25 mouse cellular contexts compared by ENCODE assay signal in genomic region chr7:109176688-109177087, GRCm38 (mm10). TPM values are rescaled to one million over a fixed set of nuclear protein-coding genes. Genes with fewer than 3 reads are reported as not detected.
DNase-seq lines count a peak whose midpoint lies in the region; ATAC-seq and TF ChIP-seq lines count a peak whose summit lies in the region.
"Had no signal": no experiment of that assay in that cellular context is flagged by ENCODE, and none has a peak within 500 bp of the region (broad histone marks: within the 10 kb centered on the region; RNA-seq: fewer than 3 reads in every experiment).

No protein-coding gene starts in this region.

- no peaks in the 10 kb centered on the region for H3K36me3 ChIP-seq in hindbrain, embryonic 15.5 days
- H3K36me3 ChIP-seq in hindbrain, postnatal 0 days (ENCODE audit: insufficient read depth, low read length): no peaks in the 10 kb centered on the region
- H3K36me3 ChIP-seq in forebrain, embryonic 13.5 days (ENCODE audit: poor library complexity, severe bottlenecking): no peaks in the 10 kb centered on the region
- H3K36me3 ChIP-seq in midbrain, embryonic 13.5 days: no peaks in the 10 kb centered on the region
- H3K36me3 ChIP-seq: embryonic facial prominence, embryonic 12.5 days; hindbrain, embryonic 12.5 days; liver, embryonic 12.5 days; neural tube, embryonic 15.5 days had no signal

- no peak for TF ChIP-seq CTCF in hindbrain, postnatal 0 days (IDR thresholded peaks at IDR 0.05; ENCODE audit: low read depth)

- 61% methylated on average over 3 of the region's 3 CpGs for WGBS in hindbrain, embryonic 15.5 days
- 46% methylated on average over 3 of the region's 3 CpGs for WGBS in hindbrain, postnatal 0 days
- WGBS in forebrain, embryonic 13.5 days: 7% methylated on average over 3 of the region's 3 CpGs
- WGBS in midbrain, embryonic 13.5 days: 51% methylated on average over 3 of the region's 3 CpGs

- H3K9me3 ChIP-seq in hindbrain, embryonic 15.5 days: no peaks in the 10 kb centered on the region
- H3K9me3 ChIP-seq in hindbrain, postnatal 0 days (ENCODE audit: low read length): no peaks in the 10 kb centered on the region
- no peaks in the 10 kb centered on the region for H3K9me3 ChIP-seq in forebrain, embryonic 13.5 days (replicated peaks)
- H3K9me3 ChIP-seq in midbrain, embryonic 13.5 days: no peaks in the 10 kb centered on the region
- H3K9me3 ChIP-seq: embryonic facial prominence, embryonic 12.5 days; hindbrain, embryonic 12.5 days; liver, embryonic 12.5 days; neural tube, embryonic 15.5 days had no signal

- H3K27ac ChIP-seq in hindbrain, embryonic 15.5 days (replicated peaks): 0 out of 2 replicates have a peak overlapping the region, but pooled peaks have one; percentile 79
- H3K27ac ChIP-seq in hindbrain, postnatal 0 days: no peak overlapping the region
- H3K27ac ChIP-seq in forebrain, embryonic 13.5 days: peak overlapping the region; percentile 87
- H3K27ac ChIP-seq in midbrain, embryonic 13.5 days: no peak overlapping the region
- H3K27ac ChIP-seq: embryonic facial prominence, embryonic 12.5 days; hindbrain, embryonic 12.5 days; kidney, postnatal 0 days; left cerebral cortex, adult 2 months; liver, embryonic 12.5 days; neural tube, embryonic 15.5 days had no signal

- intact Hi-C loops in left cerebral cortex, postnatal 25 days (cut with DNase I): no loop called here

- no peak overlapping the region for H3K9ac ChIP-seq in hindbrain, embryonic 15.5 days
- no peak overlapping the region for H3K9ac ChIP-seq in hindbrain, postnatal 0 days (replicated peaks; ENCODE audit: low read length)
- H3K9ac ChIP-seq in forebrain, embryonic 13.5 days: no peak overlapping the region
- no peak overlapping the region for H3K9ac ChIP-seq in midbrain, embryonic 13.5 days (replicated peaks)
- H3K9ac ChIP-seq: embryonic facial prominence, embryonic 12.5 days; hindbrain, embryonic 12.5 days; liver, embryonic 12.5 days; liver, postnatal 0 days; neural tube, embryonic 15.5 days had no signal

- no peak overlapping the region for H3K4me2 ChIP-seq in hindbrain, embryonic 15.5 days
- H3K4me2 ChIP-seq in hindbrain, postnatal 0 days (ENCODE audit: low read depth, low read length): no peak overlapping the region
- no peak overlapping the region; the same call in 1 of the 2 replicates for H3K4me2 ChIP-seq in forebrain, embryonic 13.5 days
- H3K4me2 ChIP-seq in midbrain, embryonic 13.5 days (replicated peaks): peak overlapping the region; percentile 19; the same call in 1 of the 2 replicates
- H3K4me2 ChIP-seq: embryonic facial prominence, embryonic 12.5 days; hindbrain, embryonic 12.5 days; liver, embryonic 12.5 days had no signal

- H3K4me3 ChIP-seq in hindbrain, embryonic 15.5 days: no peak overlapping the region
- no peak overlapping the region for H3K4me3 ChIP-seq in hindbrain, postnatal 0 days (ENCODE audit: low read length)
- H3K4me3 ChIP-seq in forebrain, embryonic 13.5 days: no peak overlapping the region
- no peak overlapping the region for H3K4me3 ChIP-seq in midbrain, embryonic 13.5 days (replicated peaks)
- H3K4me3 ChIP-seq: embryonic facial prominence, embryonic 12.5 days; hindbrain, embryonic 12.5 days; left cerebral cortex, adult 2 months; liver, embryonic 12.5 days; megakaryocyte, embryonic 14.5 days; neural tube, embryonic 15.5 days had no signal

- H3K4me1 ChIP-seq in hindbrain, embryonic 15.5 days (replicated peaks): peaks cover 27% of the 10 kb centered on the region
- H3K4me1 ChIP-seq in hindbrain, postnatal 0 days (ENCODE audit: insufficient read depth, low read length): peaks cover 10% of the 10 kb centered on the region; the same call in 1 of the 2 replicates
- peaks cover 50% of the 10 kb centered on the region for H3K4me1 ChIP-seq in forebrain, embryonic 13.5 days
- peaks cover 52% of the 10 kb centered on the region for H3K4me1 ChIP-seq in midbrain, embryonic 13.5 days (replicated peaks)

- no peak for DNase-seq in hindbrain, postnatal 0 days (ENCODE audit: low spot score)
- peak; percentile 12 for DNase-seq in brain, adult 2 months (ENCODE audit: low read depth, low spot score)
- no peak for DNase-seq in kidney, adult 11 months
- DNase-seq in left cerebral cortex, postnatal 25 days (ENCODE audit: low spot score in 2 of 2): no peak
- no peak for DNase-seq in heart, adult 18-20 months
- DNase-seq: adrenal gland, postnatal 10 days; cerebellum, adult 9-11 months; embryo, embryonic 11 days; heart, postnatal 14 days; kidney, adult 2 months; kidney, postnatal 4 days; liver, postnatal 0 days; lung, postnatal 4 days; retina, postnatal 1 day; right cerebral cortex, postnatal 14 days had no signal

- no peak for ATAC-seq in hindbrain, embryonic 15.5 days (ENCODE audit: low FRiP score, low read depth)
- no peak for ATAC-seq in hindbrain, postnatal 0 days
- ATAC-seq in forebrain, embryonic 13.5 days: peak; percentile 36
- no peak for ATAC-seq in midbrain, embryonic 13.5 days
- ATAC-seq: liver, embryonic 12.5 days; liver, postnatal 0 days had no signal

- H3K27me3 ChIP-seq in hindbrain, embryonic 15.5 days: peaks cover 22% of the 10 kb centered on the region; the same call in 1 of the 2 replicates
- H3K27me3 ChIP-seq in hindbrain, postnatal 0 days (ENCODE audit: insufficient read depth, low read length): no peaks in the 10 kb centered on the region; the same call in 1 of the 2 replicates
- peaks cover 71% of the 10 kb centered on the region for H3K27me3 ChIP-seq in forebrain, embryonic 13.5 days
- peaks cover 22% of the 10 kb centered on the region; the same call in 1 of the 2 replicates for H3K27me3 ChIP-seq in midbrain, embryonic 13.5 days

RNA-seq across cellular contexts. Expression of gene Lmo1, which starts 1.7 kb away (rescaled TPM):
- 59.5 and 78.0 TPM in 2 replicates for polyA plus RNA-seq in hindbrain, embryonic 15.5 days (2015; fragmentation: Nextera tagmentation; extraction: Ambion mirVana)
- 53.0 and 83.8 TPM in 2 replicates for total RNA-seq in hindbrain, postnatal 0 days (2014; rRNA removed)
- polyA plus RNA-seq in hindbrain, postnatal 0 days (2015; fragmentation: Nextera tagmentation; extraction: Ambion mirVana): 45.5 and 48.4 TPM in 2 replicates
- 36.5 and 50.5 TPM in 2 replicates for polyA plus RNA-seq in forebrain, embryonic 13.5 days (2015; fragmentation: Nextera tagmentation; extraction: Ambion mirVana)
- polyA plus RNA-seq in midbrain, embryonic 13.5 days (2015; fragmentation: Nextera tagmentation; extraction: Ambion mirVana): 95.3 and 121 TPM in 2 replicates
- 10 to 100 TPM; 12.0 to 19.0 TPM for total RNA-seq in left cerebral cortex, postnatal 25 days (2021)
- total RNA-seq in heart, adult 18-20 months (2021): 1 to 10 TPM; 2.6 to 3.5 TPM

Comparison
In these comparisons a context has a peak if more than half of its experiments do, and no peak if none do; other contexts are left out.
1. H3K27ac ChIP-seq: peak in hindbrain, embryonic 15.5 days (single experiment) and forebrain, embryonic 13.5 days (single experiment); none in hindbrain, postnatal 0 days (single experiment) and midbrain, embryonic 13.5 days (single experiment).